Mouse (Mus musculus): Measurements from ENCODE around the gene Gdpd2. TPM values are rescaled to one million over a fixed set of nuclear protein-coding genes. Genes with fewer than 3 reads are reported as not detected.
A peak's percentile ranks its signal among the peaks of the same experiment; 100 is the strongest.

Gdpd2 gene
- total RNA-seq (2012; rRNA removed), result not detected in 2 replicates
- not detected for polyA plus RNA-seq (2012; ENCODE audit: insufficient read depth in 1 of 2, insufficient read length in 2 of 2, low read depth in 1 of 2, low replicate concordance in 2 of 2, missing spikeins in 1 of 2)

- no peaks in the 10 kb centered on the region for H3K27me3 ChIP-seq (ENCODE audit: control insufficient read depth in 1 of 2, insufficient read depth in 2 of 2, low read length in 2 of 2)
- H3K4me1 ChIP-seq (ENCODE audit: control insufficient read depth in 1 of 2, insufficient read depth in 2 of 2, low read length in 2 of 2), result no peaks in the 10 kb centered on the region
- no peaks in the 10 kb centered on the region for H3K79me2 ChIP-seq (ENCODE audit: control insufficient read depth, insufficient read depth, low read length, poor library complexity)
- no peaks in the 10 kb centered on the region for H3K36me3 ChIP-seq (ENCODE audit: control insufficient read depth in 1 of 2, insufficient read depth in 2 of 2, low read length in 2 of 2)
- DNase-seq (ENCODE audit: low read depth, low spot score), result no peak
- H3K27ac ChIP-seq (ENCODE audit: control insufficient read depth, low read depth, low read length), result no peak within 1 kb of the TSS
- no peak within 1 kb of the TSS for H3K4me3 ChIP-seq (ENCODE audit: control insufficient read depth in 1 of 2, insufficient read depth in 1 of 2, low read depth in 2 of 2, low read length in 2 of 2)
- TF ChIP-seq ZMIZ1 (IDR thresholded peaks at IDR 0.05; ENCODE audit: low read depth, low read length) (no peak), CHD2 (IDR thresholded peaks at IDR 0.05; ENCODE audit: low read length) (no peak), SMC3 (IDR thresholded peaks at IDR 0.05; ENCODE audit: low read depth, low read length) (no peak), POLR2AphosphoS5 (IDR thresholded peaks at IDR 0.05; ENCODE audit: borderline replicate concordance, low read depth, low read length) (no peak), TCF12 (IDR thresholded peaks at IDR 0.05; ENCODE audit: low read depth, low read length) (no peak), BHLHE40 (IDR thresholded peaks at IDR 0.05; ENCODE audit: borderline replicate concordance, low read depth, low read length) (no peak), RAD21 (IDR thresholded peaks at IDR 0.05; ENCODE audit: low read depth, low read length) (no peak)
- H3K9me3 ChIP-seq (replicated peaks; ENCODE audit: insufficient read depth, low read length), result no peaks in the 10 kb centered on the region
- no peak within 1 kb of the TSS for H3K9ac ChIP-seq (ENCODE audit: control insufficient read depth, low read depth, low read length, poor library complexity, severe bottlenecking)
Measured at GRCm38 (mm10) chrX:100729665-100730188, at the start of gene Gdpd2. Gdpd2 (plus strand) TSS chrX:100729873.

- Histone ChIP-seq H3K27ac (ENCODE audit: control insufficient read depth, low read depth, low read length) (no peak overlapping the region), H3K9me3 (replicated peaks; ENCODE audit: insufficient read depth, low read length) (no peaks in the 10 kb centered on the region), H3K36me3 (ENCODE audit: control insufficient read depth in 1 of 2, insufficient read depth in 2 of 2, low read length in 2 of 2) (peaks cover 0 to 2% of the 10 kb centered on the region in 2 experiments; a peak in 3 of 4 replicates), H3K4me1 (ENCODE audit: control insufficient read depth in 1 of 2, insufficient read depth in 2 of 2, low read length in 2 of 2) (no peaks in the 10 kb centered on the region; a peak in 1 of 4 replicates), H3K27me3 (ENCODE audit: control insufficient read depth in 1 of 2, insufficient read depth in 2 of 2, low read length in 2 of 2) (no peaks in the 10 kb centered on the region), H3K4me3 (ENCODE audit: control insufficient read depth in 1 of 2, insufficient read depth in 1 of 2, low read depth in 2 of 2, low read length in 2 of 2) (no peak overlapping the region), H3K9ac (ENCODE audit: control insufficient read depth, low read depth, low read length, poor library complexity, severe bottlenecking) (no peak overlapping the region), H3K79me2 (ENCODE audit: control insufficient read depth, insufficient read depth, low read length, poor library complexity) (no peaks in the 10 kb centered on the region)
- TF ChIP-seq NELFE (IDR thresholded peaks at IDR 0.05; ENCODE audit: low read depth, low read length) (no peak), GATA1 (IDR thresholded peaks at IDR 0.05; ENCODE audit: low read depth, low read length) (0 out of 2 replicates have a peak, but pooled peaks have one; percentile 43)
- peak; percentile 41 for DNase-seq (ENCODE audit: low read depth, low spot score)
Measured at GRCm38 (mm10) chrX:100686527-100686926, 43.1 kb upstream of the Gdpd2 start.

- H3K36me3 ChIP-seq (ENCODE audit: control insufficient read depth in 1 of 2, insufficient read depth in 2 of 2, low read length in 2 of 2), result peaks cover 0 to 2% of the 10 kb centered on the region in 2 experiments; a peak in 3 of 4 replicates
- H3K27me3 ChIP-seq (ENCODE audit: control insufficient read depth in 1 of 2, insufficient read depth in 2 of 2, low read length in 2 of 2), result no peaks in the 10 kb centered on the region
- no peak for DNase-seq (ENCODE audit: low read depth, low spot score)
- TF ChIP-seq EP300 (IDR thresholded peaks at IDR 0.05; ENCODE audit: low read depth in 1 of 2, low read length in 2 of 2) (no peak), ZMIZ1 (IDR thresholded peaks at IDR 0.05; ENCODE audit: low read depth, low read length) (no peak), RAD21 (IDR thresholded peaks at IDR 0.05; ENCODE audit: low read depth, low read length) (no peak), UBTF (IDR thresholded peaks at IDR 0.05; ENCODE audit: borderline replicate concordance, insufficient read depth, low read depth, low read length) (no peak), USF1 (IDR thresholded peaks at IDR 0.05; ENCODE audit: low read depth, low read length) (no peak), SMC3 (IDR thresholded peaks at IDR 0.05; ENCODE audit: low read depth, low read length) (no peak), TCF12 (IDR thresholded peaks at IDR 0.05; ENCODE audit: low read depth, low read length) (no peak), POLR2A (IDR thresholded peaks at IDR 0.05; ENCODE audit: control insufficient read depth in 1 of 2, insufficient read depth in 1 of 2, low read depth in 1 of 2, low read length in 2 of 2, poor library complexity in 1 of 2) (no peak), SIN3A (IDR thresholded peaks at IDR 0.05; ENCODE audit: low read length) (no peak), NRF1 (IDR thresholded peaks at IDR 0.05; ENCODE audit: insufficient read depth, low read depth, low read length, poor library complexity, severe bottlenecking) (no peak), NELFE (IDR thresholded peaks at IDR 0.05; ENCODE audit: low read depth, low read length) (no peak), MEF2A (IDR thresholded peaks at IDR 0.05; ENCODE audit: extremely low read depth, insufficient replicate concordance, low read depth, low read length, poor library complexity, severe bottlenecking) (no peak)
- H3K9me3 ChIP-seq (replicated peaks; ENCODE audit: insufficient read depth, low read length), result no peaks in the 10 kb centered on the region
- no peak overlapping the region for H3K9ac ChIP-seq (ENCODE audit: control insufficient read depth, low read depth, low read length, poor library complexity, severe bottlenecking)
- H3K4me1 ChIP-seq (ENCODE audit: control insufficient read depth in 1 of 2, insufficient read depth in 2 of 2, low read length in 2 of 2), result no peaks in the 10 kb centered on the region; a peak in 1 of 4 replicates
- H3K27ac ChIP-seq (ENCODE audit: control insufficient read depth, low read depth, low read length), result no peak overlapping the region
- no peaks in the 10 kb centered on the region for H3K79me2 ChIP-seq (ENCODE audit: control insufficient read depth, insufficient read depth, low read length, poor library complexity)
- H3K4me3 ChIP-seq (ENCODE audit: control insufficient read depth in 1 of 2, insufficient read depth in 1 of 2, low read depth in 2 of 2, low read length in 2 of 2), result no peak overlapping the region
Measured at GRCm38 (mm10) chrX:100687360-100688032, 42.2 kb upstream of the Gdpd2 start.
